9 mouse cellular contexts compared by ENCODE assay signal in genomic region chr7:109523741-109524441, GRCm38 (mm10). TPM values are rescaled to one million over a fixed set of nuclear protein-coding genes. Genes with fewer than 3 reads are reported as not detected.
DNase-seq lines count a peak whose midpoint lies in the region; ATAC-seq and TF ChIP-seq lines count a peak whose summit lies in the region.
"Had no signal": no experiment of that assay in that cellular context is flagged by ENCODE, and none has a peak within 500 bp of the region (broad histone marks: within the 10 kb centered on the region; RNA-seq: fewer than 3 reads in every experiment).

No protein-coding gene starts in this region.

- no peak for ATAC-seq in limb, embryonic 15.5 days (ENCODE audit: insufficient number of reproducible peaks, low FRiP score, low TSS enrichment, low read depth)
- ATAC-seq in monocyte, adult 5-6 weeks (replicated peaks; ENCODE audit: insufficient number of reproducible peaks, low FRiP score, low TSS enrichment, poor library complexity, severe bottlenecking): no peak

- DNase-seq in cerebellum, postnatal 25 days: peak; percentile 56 to 71
- no peak for DNase-seq in cerebellum, adult 11-12 months
- no peak for DNase-seq in liver, adult 2 months (ENCODE audit: extremely low read depth, low read depth, low spot score)
- no peak for DNase-seq in liver
- peak; percentile 83 for DNase-seq in NIH3T3 (ENCODE audit: low read depth)
- DNase-seq in thymus, postnatal 10 days (ENCODE audit: low spot score in 2 of 2): no peak

- H3K79me2 ChIP-seq in liver, adult 2 months (ENCODE audit: control insufficient read depth, insufficient read depth, low read length): peaks cover 10% of the 10 kb centered on the region; the same call in 1 of the 2 replicates

- H3K27ac ChIP-seq in liver, adult 2 months (replicated peaks; ENCODE audit: insufficient read depth, low read depth, low read length): peak overlapping the region; percentile 51
- peak overlapping the region; percentile 61 for H3K27ac ChIP-seq in limb, embryonic 15.5 days
- H3K27ac ChIP-seq: left cerebral cortex, adult 2 months had no signal

- TF ChIP-seq POLR2A in liver, adult 2 months (IDR thresholded peaks at IDR 0.05; ENCODE audit: extremely low read depth, insufficient read depth, low read length): no peak

- 85% methylated on average over 6 of the region's 6 CpGs for WGBS in liver, adult 2 months
- 60% methylated on average over 6 of the region's 6 CpGs for WGBS in limb, embryonic 15.5 days

- no peak overlapping the region for H3K4me3 ChIP-seq in liver, adult 2 months (ENCODE audit: insufficient read depth, low read depth, low read length)
- H3K4me3 ChIP-seq in limb, embryonic 15.5 days: no peak overlapping the region
- H3K4me3 ChIP-seq: left cerebral cortex, adult 2 months had no signal

- no peaks in the 10 kb centered on the region for H3K27me3 ChIP-seq in liver, adult 2 months (ENCODE audit: control insufficient read depth, insufficient read depth, low read length)
- H3K27me3 ChIP-seq in limb, embryonic 15.5 days: no peaks in the 10 kb centered on the region

- no peak overlapping the region for H3K9ac ChIP-seq in liver, adult 2 months (ENCODE audit: low read depth, low read length)
- no peak overlapping the region for H3K9ac ChIP-seq in limb, embryonic 15.5 days

- no peak for TF ChIP-seq CTCF in liver, adult 2 months (IDR thresholded peaks at IDR 0.05; ENCODE audit: low read depth, low read length)

- H3K4me1 ChIP-seq in liver, adult 2 months (ENCODE audit: control insufficient read depth, insufficient read depth, low read length): peaks cover 31% of the 10 kb centered on the region
- peaks cover 24% of the 10 kb centered on the region for H3K4me1 ChIP-seq in limb, embryonic 15.5 days

- no peaks in the 10 kb centered on the region for H3K9me3 ChIP-seq in limb, embryonic 15.5 days

- no peak overlapping the region for H3K4me2 ChIP-seq in limb, embryonic 15.5 days

- peaks cover 49% of the 10 kb centered on the region for H3K36me3 ChIP-seq in liver, adult 2 months (ENCODE audit: control insufficient read depth, insufficient read depth, low read length)
- peaks cover 75% of the 10 kb centered on the region for H3K36me3 ChIP-seq in limb, embryonic 15.5 days

RNA-seq across cellular contexts. Expression of gene Rpl27a, which starts 4.9 kb away (rescaled TPM):
- total RNA-seq in liver, adult 2 months (2014; rRNA removed): 318 and 380 TPM in 2 replicates
- 251 and 255 TPM in 2 replicates for polyA plus RNA-seq in liver, adult 2 months (2012; rRNA removed)
- 113 and 140 TPM in 2 replicates for polyA plus RNA-seq in limb, embryonic 15.5 days (2015; fragmentation: Nextera tagmentation; extraction: Ambion mirVana)
- total RNA-seq in monocyte, adult 5-6 weeks (2017): 372 to 417 TPM (median 387 TPM) in 3 replicates

RNA-seq across cellular contexts. Expression of gene Trim66, which starts 16.0 kb away (rescaled TPM):
- under 0.01 and 0.07 TPM in 2 replicates for total RNA-seq in liver, adult 2 months (2014; rRNA removed)
- polyA plus RNA-seq in liver, adult 2 months (2012; rRNA removed): 0.04 and 0.06 TPM in 2 replicates
- 0.04 and 0.11 TPM in 2 replicates for polyA plus RNA-seq in limb, embryonic 15.5 days (2015; fragmentation: Nextera tagmentation; extraction: Ambion mirVana)
- under 0.01 to 0.19 TPM in 2 of 3 replicates, not detected in the other for total RNA-seq in monocyte, adult 5-6 weeks (2017)

Comparison
In these comparisons a context has a peak if more than half of its experiments do, and no peak if none do; other contexts are left out.
1. DNase-seq: peak in cerebellum, postnatal 25 days (2 of 2) and NIH3T3 (single experiment); none in cerebellum, adult 11-12 months (single experiment), liver, adult 2 months (single experiment), liver (single experiment) and thymus, postnatal 10 days (0 of 2).